Mouse (Mus musculus): ENCODE results near the gene Lrrc8c. TPM values are rescaled to one million over a fixed set of nuclear protein-coding genes. Genes with fewer than 3 reads are reported as not detected.

The Lrrc8c gene
- polyA plus RNA-seq, 1 experiment from 2014 or later = 15.7 TPM

DNA sequence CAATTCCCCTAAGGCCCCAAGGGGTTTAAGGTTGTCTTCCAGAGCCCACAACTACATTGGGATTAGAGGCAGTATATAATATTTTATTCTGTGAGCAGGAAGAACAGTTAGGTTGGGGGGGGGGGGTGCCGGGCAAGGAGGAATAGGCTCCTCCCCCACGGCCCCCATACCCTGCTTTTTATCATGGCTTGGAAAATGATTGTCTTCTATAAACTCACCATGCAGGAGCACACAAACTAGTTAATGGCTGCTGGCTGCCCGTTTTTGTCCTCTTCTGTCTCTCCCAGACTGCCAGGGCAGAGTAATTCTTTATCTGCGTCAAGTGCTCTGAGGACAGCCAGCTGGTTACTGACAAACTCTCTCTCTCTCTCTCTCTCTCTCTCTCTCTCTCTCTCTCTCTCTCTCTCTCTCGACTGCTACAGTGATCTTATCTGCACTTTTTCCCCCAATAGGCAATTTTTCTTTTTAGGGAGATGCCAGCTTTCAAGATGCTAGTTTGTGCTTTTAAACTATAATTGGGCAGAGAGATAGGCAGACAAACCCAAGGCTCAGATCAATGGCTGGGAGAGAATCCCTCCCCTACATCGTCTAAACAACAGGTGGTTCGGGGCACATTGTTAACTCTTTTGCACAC, 1.1 kb upstream of the Lrrc8c start:
- 14% methylated on average over 7 of the region's 7 CpGs for WGBS

DNA sequence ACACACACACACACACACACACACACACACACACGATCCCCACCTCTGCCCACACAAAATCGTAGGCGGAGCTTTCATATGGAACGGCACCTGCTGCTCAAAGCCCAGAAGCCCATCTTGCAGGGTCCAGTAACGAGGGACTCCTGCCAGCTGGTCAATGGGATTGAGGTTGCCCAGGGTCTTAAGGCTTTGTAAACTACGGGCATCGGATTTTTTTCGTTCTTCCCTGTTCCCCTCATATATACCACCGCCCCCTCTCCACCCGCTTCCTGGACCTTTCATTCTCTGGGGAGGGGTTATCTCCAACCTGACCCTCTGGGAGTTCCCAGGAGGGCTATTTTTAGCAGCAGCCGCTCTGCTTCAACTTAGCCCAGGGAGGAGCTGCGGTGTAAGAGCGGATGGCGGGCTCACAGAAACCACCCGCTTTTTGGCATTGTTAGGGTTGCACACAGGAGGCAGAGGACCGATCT, 527 bp upstream of the Lrrc8c start:
- peak overlapping the region; percentile 88 for H3K9ac ChIP-seq (ENCODE audit: low read depth, low read length)
- H3K4me1 ChIP-seq (replicated peaks; ENCODE audit: control insufficient read depth, insufficient read depth, low read length) = peaks cover 2% of the 10 kb centered on the region; the same call in 1 of the 2 replicates
- WGBS = 1% methylated on average over 16 of the region's 16 CpGs
- ATAC-seq (ENCODE audit: low FRiP score) = peak; percentile 37
- H3K4me2 ChIP-seq (replicated peaks; ENCODE audit: low read depth, low read length) = peak overlapping the region; percentile 69
- H3K9me3 ChIP-seq (ENCODE audit: control insufficient read depth, low read length) = no peaks in the 10 kb centered on the region
- peaks cover 3% of the 10 kb centered on the region; the same call in 1 of the 2 replicates for H3K27me3 ChIP-seq (ENCODE audit: control insufficient read depth, insufficient read depth, low read length)
- no peaks in the 10 kb centered on the region for H3K36me3 ChIP-seq (ENCODE audit: control insufficient read depth, insufficient read depth, low read length)
- peak overlapping the region; percentile 78 for H3K4me3 ChIP-seq (ENCODE audit: low read depth, low read length)
- H3K27ac ChIP-seq (ENCODE audit: low read depth, low read length) = peak overlapping the region; percentile 65
- DNase-seq (ENCODE audit: low spot score) = no peak

More for the DNA sequence above, 1.1 kb upstream of the Lrrc8c start:
- Histone ChIP-seq H3K9me3 (ENCODE audit: control insufficient read depth, low read length) (no peaks in the 10 kb centered on the region), H3K27me3 (ENCODE audit: control insufficient read depth, insufficient read depth, low read length) (peaks cover 3% of the 10 kb centered on the region; the same call in 1 of the 2 replicates), H3K4me3 (ENCODE audit: low read depth, low read length) (peak overlapping the region; percentile 78), H3K9ac (ENCODE audit: low read depth, low read length) (no peak overlapping the region), H3K4me1 (replicated peaks; ENCODE audit: control insufficient read depth, insufficient read depth, low read length) (peaks cover 2% of the 10 kb centered on the region; the same call in 1 of the 2 replicates), H3K36me3 (ENCODE audit: control insufficient read depth, insufficient read depth, low read length) (no peaks in the 10 kb centered on the region), H3K4me2 (replicated peaks; ENCODE audit: low read depth, low read length) (peak overlapping the region; percentile 69), H3K27ac (ENCODE audit: low read depth, low read length) (no peak overlapping the region)
- DNase-seq (ENCODE audit: low spot score) (no peak), ATAC-seq (ENCODE audit: low FRiP score) (no peak)

DNA sequence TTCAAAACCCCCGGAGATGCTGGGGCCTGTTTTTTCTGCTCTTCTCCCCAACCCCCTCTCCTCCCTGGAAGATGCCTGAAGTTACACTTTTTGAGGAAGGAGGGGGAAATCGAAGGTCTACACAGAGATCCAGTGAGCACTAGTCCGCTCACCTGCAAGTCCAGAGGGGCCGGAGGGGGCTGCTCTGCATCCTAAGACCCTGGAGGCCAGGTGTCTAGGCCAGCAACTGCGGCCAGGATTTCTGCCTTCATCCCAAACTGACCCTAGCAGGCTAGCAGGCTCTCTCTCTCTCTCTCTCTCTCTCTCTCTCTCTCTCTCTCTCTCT, 750 bp downstream of the Lrrc8c start:
- peak overlapping the region; percentile 88 for H3K9ac ChIP-seq (ENCODE audit: low read depth, low read length)
- peaks cover 2% of the 10 kb centered on the region; the same call in 1 of the 2 replicates for H3K4me1 ChIP-seq (replicated peaks; ENCODE audit: control insufficient read depth, insufficient read depth, low read length)
- WGBS = 3% methylated on average over 5 of the region's 5 CpGs
- peak overlapping the region; percentile 69 for H3K4me2 ChIP-seq (replicated peaks; ENCODE audit: low read depth, low read length)
- no peaks in the 10 kb centered on the region for H3K9me3 ChIP-seq (ENCODE audit: control insufficient read depth, low read length)
- DNase-seq (ENCODE audit: low spot score) = peak; percentile 69
- peak overlapping the region; percentile 78 for H3K4me3 ChIP-seq (ENCODE audit: low read depth, low read length)
- H3K27ac ChIP-seq (ENCODE audit: low read depth, low read length) = no peak overlapping the region
- H3K27me3 ChIP-seq (ENCODE audit: control insufficient read depth, insufficient read depth, low read length) = peaks cover 3% of the 10 kb centered on the region; the same call in 1 of the 2 replicates
- no peaks in the 10 kb centered on the region for H3K36me3 ChIP-seq (ENCODE audit: control insufficient read depth, insufficient read depth, low read length)
- ATAC-seq (ENCODE audit: low FRiP score) = peak; percentile 11; the same call in 1 of the 2 replicates

DNA sequence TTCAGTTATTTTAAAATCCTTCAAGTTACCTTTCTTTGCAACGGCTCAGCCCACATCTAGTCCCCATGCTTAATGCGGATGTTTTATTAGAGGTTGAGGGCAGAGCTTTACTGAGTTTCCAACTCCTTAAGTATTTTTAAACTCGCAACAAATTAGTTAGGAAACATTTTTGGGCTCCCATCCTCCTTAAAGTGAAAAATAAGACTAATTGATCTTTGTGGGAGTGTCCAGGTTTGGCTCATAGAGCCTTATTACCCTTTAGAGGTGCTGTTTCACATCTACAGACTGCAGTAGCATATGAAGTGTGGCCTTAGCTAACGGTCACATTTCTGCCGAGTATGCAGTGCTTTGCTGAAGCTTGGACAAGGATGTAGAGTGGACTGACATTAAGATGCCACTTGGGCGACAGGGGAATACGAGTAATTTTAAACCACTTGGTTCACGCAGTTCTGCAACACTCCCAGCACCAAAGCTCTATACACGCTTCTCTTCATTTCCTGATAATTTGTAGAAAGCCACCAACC, 1.3 kb downstream of the Lrrc8c start:
- H3K27me3 ChIP-seq (ENCODE audit: control insufficient read depth, insufficient read depth, low read length) = peaks cover 3% of the 10 kb centered on the region; the same call in 1 of the 2 replicates
- no peak overlapping the region; the same call in 1 of the 2 replicates for H3K4me3 ChIP-seq (ENCODE audit: low read depth, low read length)
- H3K36me3 ChIP-seq (ENCODE audit: control insufficient read depth, insufficient read depth, low read length) = no peaks in the 10 kb centered on the region
- no peaks in the 10 kb centered on the region for H3K9me3 ChIP-seq (ENCODE audit: control insufficient read depth, low read length)
- H3K9ac ChIP-seq (ENCODE audit: low read depth, low read length) = 0 out of 2 replicates have a peak overlapping the region, but pooled peaks have one; percentile 88
- H3K4me1 ChIP-seq (replicated peaks; ENCODE audit: control insufficient read depth, insufficient read depth, low read length) = peaks cover 2% of the 10 kb centered on the region; the same call in 1 of the 2 replicates
- ATAC-seq (ENCODE audit: low FRiP score) (no peak), DNase-seq (ENCODE audit: low spot score) (no peak)
- no peak overlapping the region for H3K27ac ChIP-seq (ENCODE audit: low read depth, low read length)
- peak overlapping the region; percentile 69 for H3K4me2 ChIP-seq (replicated peaks; ENCODE audit: low read depth, low read length)
- 66% methylated on average over 9 of the region's 9 CpGs for WGBS

DNA sequence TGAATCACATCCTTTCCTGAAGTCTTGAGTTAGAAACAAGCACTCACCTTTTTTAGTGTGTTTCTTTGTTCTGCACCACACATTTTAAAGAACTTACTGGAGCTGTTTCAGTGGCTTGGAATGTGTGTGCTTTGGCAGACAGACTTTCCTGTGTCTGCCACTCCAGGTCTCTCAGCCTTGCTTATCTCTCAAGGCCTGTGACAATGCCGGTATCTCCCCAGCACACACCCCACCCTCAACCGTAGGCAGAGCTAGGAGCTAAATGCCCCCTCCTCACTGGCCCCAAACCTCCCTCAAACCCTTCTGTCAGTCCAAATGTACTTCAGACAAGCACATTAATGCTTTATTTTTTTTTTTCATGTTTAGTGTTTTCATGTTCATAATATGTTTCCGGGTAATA, 4.3 kb downstream of the Lrrc8c start:
- H3K4me3 ChIP-seq (ENCODE audit: low read depth, low read length) = no peak overlapping the region
- H3K27ac ChIP-seq (ENCODE audit: low read depth, low read length) = no peak overlapping the region
- no peak overlapping the region for H3K4me2 ChIP-seq (replicated peaks; ENCODE audit: low read depth, low read length)
- no peaks in the 10 kb centered on the region for H3K36me3 ChIP-seq (ENCODE audit: control insufficient read depth, insufficient read depth, low read length)
- H3K4me1 ChIP-seq (replicated peaks; ENCODE audit: control insufficient read depth, insufficient read depth, low read length) = peaks cover 2% of the 10 kb centered on the region; the same call in 1 of the 2 replicates
- H3K27me3 ChIP-seq (ENCODE audit: control insufficient read depth, insufficient read depth, low read length) = no peaks in the 10 kb centered on the region
- no peak for DNase-seq (ENCODE audit: low spot score)
- no peaks in the 10 kb centered on the region for H3K9me3 ChIP-seq (ENCODE audit: control insufficient read depth, low read length)
- ATAC-seq (ENCODE audit: low FRiP score) = no peak
- WGBS = 86% methylated on average over 3 of the region's 3 CpGs
- no peak overlapping the region for H3K9ac ChIP-seq (ENCODE audit: low read depth, low read length)

DNA sequence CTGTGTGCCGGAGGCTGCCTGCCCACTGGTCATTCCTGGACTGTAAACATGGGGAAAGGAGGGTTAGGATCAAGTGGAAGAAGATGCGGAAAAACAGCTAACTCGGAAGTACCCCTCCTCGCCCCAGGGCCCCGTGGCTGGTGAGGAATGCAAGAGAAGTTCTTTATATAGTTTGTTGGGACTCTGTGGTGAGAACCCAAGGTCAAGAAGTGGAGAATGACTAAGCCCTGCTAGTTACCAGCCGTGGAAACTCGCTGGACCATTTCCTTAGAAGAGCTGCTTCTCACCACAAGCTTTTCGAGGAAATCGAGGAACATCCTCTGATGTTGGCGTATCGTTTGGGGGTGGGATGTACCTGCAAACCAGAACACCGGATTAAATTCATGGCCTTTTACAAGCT, 5.8 kb downstream of the Lrrc8c start:
- Histone ChIP-seq H3K36me3 (ENCODE audit: control insufficient read depth, insufficient read depth, low read length) (no peaks in the 10 kb centered on the region), H3K27ac (ENCODE audit: low read depth, low read length) (no peak overlapping the region), H3K4me2 (replicated peaks; ENCODE audit: low read depth, low read length) (no peak overlapping the region), H3K9me3 (ENCODE audit: control insufficient read depth, low read length) (no peaks in the 10 kb centered on the region), H3K9ac (ENCODE audit: low read depth, low read length) (no peak overlapping the region), H3K27me3 (ENCODE audit: control insufficient read depth, insufficient read depth, low read length) (no peaks in the 10 kb centered on the region), H3K4me1 (replicated peaks; ENCODE audit: control insufficient read depth, insufficient read depth, low read length) (0 out of 2 replicates have a peak, but pooled peaks cover 1% of the 10 kb centered on the region), H3K4me3 (ENCODE audit: low read depth, low read length) (no peak overlapping the region)
- ATAC-seq (ENCODE audit: low FRiP score) (no peak), DNase-seq (ENCODE audit: low spot score) (no peak)
- 93% methylated on average over 12 of the region's 12 CpGs for WGBS

DNA sequence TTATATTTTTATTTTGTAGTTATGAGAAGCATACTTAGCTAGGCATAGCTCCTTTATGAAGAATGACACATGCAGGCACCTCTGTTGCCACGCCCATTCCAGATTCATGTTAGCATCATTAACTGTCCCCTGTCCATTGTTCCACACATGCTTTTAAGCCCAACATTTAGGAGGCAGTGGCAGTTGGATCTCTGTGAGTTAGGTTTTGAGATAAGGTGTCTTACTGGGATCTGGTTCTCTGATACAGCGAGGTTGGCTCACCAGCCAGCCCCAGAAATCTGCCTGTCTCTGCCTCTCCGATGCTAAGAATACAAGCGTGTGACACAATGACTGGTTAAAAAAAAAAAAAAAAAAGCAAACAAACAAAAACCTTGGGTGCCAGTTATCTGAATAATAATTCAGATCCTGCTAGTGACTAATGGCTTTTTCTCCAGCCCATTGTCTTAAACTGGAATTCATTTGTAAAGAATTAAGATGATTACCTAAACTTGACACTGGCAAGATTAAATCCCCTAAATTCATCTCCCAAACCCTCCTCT, 7.0 kb downstream of the Lrrc8c start:
- 88% methylated on average over 4 of the region's 4 CpGs for WGBS
- H3K36me3 ChIP-seq (ENCODE audit: control insufficient read depth, insufficient read depth, low read length) = no peaks in the 10 kb centered on the region
- H3K4me2 ChIP-seq (replicated peaks; ENCODE audit: low read depth, low read length) = no peak overlapping the region
- ATAC-seq (ENCODE audit: low FRiP score) (no peak), DNase-seq (ENCODE audit: low spot score) (no peak)
- H3K9me3 ChIP-seq (ENCODE audit: control insufficient read depth, low read length) = no peaks in the 10 kb centered on the region
- H3K27me3 ChIP-seq (ENCODE audit: control insufficient read depth, insufficient read depth, low read length) = no peaks in the 10 kb centered on the region
- no peak overlapping the region for H3K9ac ChIP-seq (ENCODE audit: low read depth, low read length)
- H3K27ac ChIP-seq (ENCODE audit: low read depth, low read length) = no peak overlapping the region
- no peaks in the 10 kb centered on the region for H3K4me1 ChIP-seq (replicated peaks; ENCODE audit: control insufficient read depth, insufficient read depth, low read length)
- no peak overlapping the region for H3K4me3 ChIP-seq (ENCODE audit: low read depth, low read length)

DNA sequence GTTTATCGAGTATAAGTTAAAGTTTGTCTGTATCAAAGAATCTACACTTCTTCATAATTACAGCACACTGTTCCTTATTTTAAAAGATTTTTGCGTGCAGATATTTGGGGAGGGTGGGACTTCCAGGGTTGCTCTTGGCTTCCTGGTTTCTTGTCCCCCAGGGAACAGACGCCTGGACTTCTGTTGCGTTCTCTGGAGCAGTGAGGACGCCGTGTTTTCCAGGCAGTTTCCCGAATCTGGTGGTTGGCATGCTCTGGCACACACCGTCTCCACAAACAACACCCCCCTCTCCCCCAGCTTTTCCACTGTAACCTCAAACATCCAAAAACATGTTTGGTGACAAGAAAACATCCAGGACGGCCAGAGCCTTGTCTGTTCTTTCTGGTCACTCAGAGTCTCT, 7.6 kb downstream of the Lrrc8c start:
- Histone ChIP-seq H3K27me3 (ENCODE audit: control insufficient read depth, insufficient read depth, low read length) (no peaks in the 10 kb centered on the region), H3K9ac (ENCODE audit: low read depth, low read length) (no peak overlapping the region), H3K36me3 (ENCODE audit: control insufficient read depth, insufficient read depth, low read length) (no peaks in the 10 kb centered on the region), H3K4me2 (replicated peaks; ENCODE audit: low read depth, low read length) (no peak overlapping the region), H3K4me1 (replicated peaks; ENCODE audit: control insufficient read depth, insufficient read depth, low read length) (no peaks in the 10 kb centered on the region), H3K27ac (ENCODE audit: low read depth, low read length) (no peak overlapping the region), H3K4me3 (ENCODE audit: low read depth, low read length) (no peak overlapping the region), H3K9me3 (ENCODE audit: control insufficient read depth, low read length) (no peaks in the 10 kb centered on the region)
- ATAC-seq (ENCODE audit: low FRiP score) (no peak), DNase-seq (ENCODE audit: low spot score) (no peak)
- 91% methylated on average over 9 of the region's 9 CpGs for WGBS
